Mouse (Mus musculus): Measurements from ENCODE around the gene Capzb.

The Capzb gene

DNA sequence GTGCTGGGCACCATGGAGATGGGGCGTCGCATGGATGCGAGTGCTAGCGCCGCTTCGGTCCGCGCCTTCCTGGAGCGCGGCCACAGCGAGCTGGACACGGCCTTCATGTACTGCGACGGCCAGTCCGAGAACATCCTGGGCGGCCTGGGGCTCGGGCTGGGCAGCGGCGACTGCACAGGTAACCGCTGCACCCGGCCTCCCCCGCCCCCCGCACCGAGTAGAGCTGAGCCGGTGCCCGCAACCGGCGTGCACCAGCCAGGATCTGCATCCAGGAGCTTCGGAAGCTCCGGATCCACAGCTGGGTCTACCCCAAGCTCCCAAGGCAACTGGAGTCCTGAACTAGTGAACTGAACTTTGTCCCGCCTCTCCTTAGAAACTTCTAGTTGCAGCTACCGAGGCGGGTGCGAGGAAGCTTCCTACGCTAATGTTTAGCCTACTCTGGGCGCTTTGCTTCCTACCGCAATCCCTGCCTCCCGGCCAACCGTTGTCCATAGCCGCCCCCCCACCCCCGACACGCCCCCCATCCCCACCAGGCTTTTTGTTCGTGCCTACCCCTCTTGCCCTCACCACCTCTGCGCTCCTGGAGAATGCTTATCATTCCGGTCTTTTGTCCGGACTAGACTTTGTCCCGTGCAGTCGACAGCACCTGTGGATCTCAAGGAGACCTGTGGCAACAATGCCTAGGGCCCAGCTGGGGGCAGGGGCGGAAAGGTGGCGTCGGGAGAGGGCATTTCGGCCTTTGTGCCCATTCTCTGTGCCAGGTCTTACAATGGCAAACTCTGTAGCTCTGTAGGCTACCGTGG lies 118.4 kb downstream of the Capzb start:
- no peak for DNase-seq

DNA sequence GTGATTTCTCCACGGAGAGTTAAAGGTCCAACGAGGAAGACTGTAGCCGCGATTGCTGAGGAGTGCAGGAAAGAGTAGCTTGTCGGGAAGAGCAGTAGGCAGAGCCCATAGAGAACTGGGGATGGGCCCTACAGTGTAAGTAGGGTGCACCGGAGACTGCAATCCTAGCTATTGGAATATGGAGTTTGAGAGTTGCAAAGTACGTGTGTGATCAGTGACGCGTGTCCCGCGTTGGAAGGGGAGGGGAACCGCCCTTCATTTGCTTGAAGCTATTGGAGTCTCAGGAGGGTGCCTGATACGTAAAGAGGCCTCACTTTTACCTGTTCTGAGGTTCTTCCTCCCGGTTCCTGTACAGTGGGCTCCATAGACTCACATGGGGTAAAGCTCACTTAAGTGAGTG lies 119.0 kb downstream of the Capzb start:
- no peak for DNase-seq

DNA sequence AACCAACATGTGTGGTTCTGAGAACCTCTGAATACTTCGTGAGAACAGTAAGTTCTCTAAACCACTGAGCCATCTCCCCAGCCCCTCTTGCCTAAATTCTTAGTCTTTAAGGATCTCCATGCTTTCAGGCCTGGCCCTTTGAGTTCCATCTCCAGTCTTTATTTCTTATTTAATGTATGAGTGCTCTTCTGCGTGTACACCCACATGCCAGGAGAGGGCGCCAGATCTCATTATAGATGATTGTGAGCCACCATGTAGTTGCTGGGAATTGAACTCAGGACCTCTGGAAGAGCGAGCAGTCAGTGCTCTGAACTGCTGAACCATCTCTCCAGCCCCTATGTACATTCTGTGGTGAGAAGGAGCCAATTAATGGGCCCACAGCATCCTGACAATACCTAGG lies 119.9 kb downstream of the Capzb start:
- DNase-seq, result no peak

DNA sequence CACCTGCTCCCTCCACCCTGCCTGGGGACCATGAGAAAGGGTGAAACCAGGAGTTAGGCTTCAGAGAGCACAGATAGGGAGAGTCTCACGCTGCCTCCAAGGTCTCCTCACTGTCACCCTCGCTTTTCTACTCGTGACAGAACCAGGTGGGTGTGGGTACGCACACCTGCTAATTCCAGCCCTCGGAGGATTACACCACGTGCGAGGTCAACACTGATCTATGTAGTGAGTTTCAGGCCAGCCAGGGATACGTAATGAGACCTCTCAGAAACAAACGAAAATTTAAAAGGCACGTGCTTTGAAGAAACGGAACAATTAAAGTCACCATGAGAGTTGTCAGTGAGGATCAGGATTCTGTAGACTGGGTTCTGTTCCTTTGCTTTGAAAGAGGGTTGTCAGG lies 125.8 kb downstream of the Capzb start:
- no peak for DNase-seq

GRCm38 (mm10) chr4:139319740-139320139 lies 127.0 kb downstream of the Capzb start:
- DNase-seq, result no peak

DNA sequence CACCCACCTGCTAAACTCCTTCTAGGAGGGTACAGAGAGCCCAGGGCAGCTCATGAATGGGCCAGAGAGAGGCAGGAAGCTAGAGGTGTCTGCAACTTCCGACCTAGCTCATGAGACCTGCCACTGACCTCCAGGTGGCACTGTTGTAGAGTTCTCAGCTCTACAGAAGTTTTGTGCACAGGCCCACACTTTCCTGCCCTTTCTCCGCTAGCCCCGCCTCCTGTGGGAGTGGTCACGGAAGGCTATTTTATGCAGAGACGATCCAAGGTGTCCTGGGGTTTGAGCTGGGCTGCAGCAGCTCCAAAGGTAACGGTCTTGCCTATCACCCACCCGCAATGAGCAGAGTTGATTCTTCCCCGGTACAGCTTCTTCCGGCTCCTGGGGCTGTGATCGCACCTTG lies 137.9 kb downstream of the Capzb start:
- peak; percentile 28 for DNase-seq

DNA sequence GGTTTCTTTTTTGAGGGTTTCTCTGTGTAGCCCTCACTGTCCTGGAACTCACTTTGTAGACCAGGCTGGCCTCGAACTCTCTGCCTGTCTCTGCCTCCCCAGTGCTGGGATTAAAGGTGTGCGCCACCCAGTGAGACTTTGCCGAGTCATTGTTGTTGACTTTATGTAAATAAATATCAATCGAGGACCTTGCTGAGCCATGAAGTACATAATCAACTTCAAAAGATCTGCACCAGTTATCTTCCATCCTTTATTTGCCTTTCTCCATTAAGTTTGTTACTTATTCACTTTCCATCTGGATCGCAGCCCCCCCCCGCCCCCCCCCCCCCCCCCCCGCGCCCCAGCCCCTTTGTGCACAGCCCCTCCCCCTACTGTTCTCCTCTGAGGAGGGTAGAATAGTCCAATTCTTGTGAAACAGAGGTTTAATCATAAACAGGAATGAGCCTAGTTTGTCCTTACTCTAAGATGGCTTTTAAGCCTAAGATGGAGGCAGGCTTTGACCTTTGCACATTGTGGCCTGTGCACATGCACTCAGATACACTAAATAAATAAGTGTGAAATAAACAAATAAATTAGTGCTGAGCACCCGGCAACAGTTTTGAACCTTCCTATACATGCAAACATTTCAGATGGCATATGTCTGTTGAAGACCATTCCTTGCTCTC lies 142.1 kb downstream of the Capzb start:
- DNase-seq, result no peak

- no peak for DNase-seq
Observed at GRCm38 (mm10) chr4:139335507-139335906, 142.8 kb downstream of the Capzb start.

DNA sequence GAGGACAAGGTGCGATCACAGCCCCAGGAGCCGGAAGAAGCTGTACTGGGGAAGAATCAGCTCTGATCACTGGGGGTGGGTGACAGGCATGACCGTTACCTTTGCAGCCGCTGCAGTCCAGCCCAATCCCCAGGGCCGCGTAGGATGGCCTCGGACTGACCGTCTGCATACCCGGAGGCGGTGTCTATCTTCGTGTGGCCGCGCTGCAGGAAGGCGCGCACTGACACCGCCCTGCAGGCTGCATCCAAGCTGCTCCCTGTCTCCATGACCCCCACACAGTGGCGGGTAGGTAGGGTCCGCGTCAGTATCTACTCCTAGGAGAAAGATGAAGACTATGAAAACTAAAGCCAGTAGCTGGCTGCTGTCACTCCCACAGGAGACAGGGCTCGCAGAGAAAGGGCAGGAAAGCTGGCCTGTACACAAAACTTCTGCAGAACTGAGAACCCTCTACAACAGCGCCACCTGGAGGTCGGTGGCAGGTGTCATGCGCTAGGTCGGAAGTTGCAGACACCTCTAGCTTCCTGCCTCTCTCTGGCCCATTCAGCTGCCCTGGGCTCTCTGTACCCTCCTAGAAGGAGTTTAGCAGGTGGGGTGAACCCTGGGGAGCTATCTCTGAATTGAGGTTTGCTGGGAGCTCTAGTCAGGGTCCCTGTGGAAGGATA lies 144.3 kb downstream of the Capzb start:
- peak; percentile 53 for DNase-seq

GRCm38 (mm10) chr4:139338145-139338544 lies 145.4 kb downstream of the Capzb start:
- no peak for DNase-seq

- DNase-seq, result no peak
Observed at GRCm38 (mm10) chr4:139340835-139341234, 148.1 kb downstream of the Capzb start.
